Mouse (Mus musculus) adrenal gland, postnatal 4 days (tissue): ENCODE data around the gene Cdr2l. TPM values are rescaled to one million over a fixed set of nuclear protein-coding genes. Genes with fewer than 3 reads are reported as not detected.

ENCODE experiments used
- DNase-seq, 2 experiments: peaks; one replicate each; pipeline ENCODE4 v3.0.0; 2021 to 2022; ENCODE audit warnings: low spot score in 2 of 2, mixed read lengths in 2 of 2
- total RNA-seq, 2 experiments: library from RNA; stranded (reverse); gene quantifications; 2 replicates each; pipeline ENCODE4 v1.2.3; 2021

Gene Cdr2l
- total RNA-seq, 2 experiments from 2014 or later, result 44.3 to 47.4 TPM

DNA sequence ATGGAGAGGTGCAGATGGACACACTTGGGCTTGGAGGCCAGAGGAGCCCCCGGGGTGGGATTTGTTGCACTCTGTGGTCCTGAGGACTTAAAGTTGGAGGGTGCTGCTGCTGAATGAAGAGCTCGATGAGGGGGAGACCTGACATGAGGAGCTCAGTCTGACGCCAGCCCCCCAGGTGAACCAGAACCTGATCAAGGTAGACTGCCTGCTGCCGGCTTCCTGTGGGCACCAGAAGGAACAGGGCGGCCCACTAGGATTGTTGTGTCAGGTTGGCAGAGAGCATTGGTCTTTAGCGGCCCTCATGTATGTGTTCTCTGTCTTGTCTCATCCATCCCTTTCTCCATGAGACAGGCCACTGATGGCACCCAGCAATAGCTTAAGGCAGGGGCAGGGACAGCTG, 24.0 kb downstream of the Cdr2l start:
- no peak for DNase-seq

DNA sequence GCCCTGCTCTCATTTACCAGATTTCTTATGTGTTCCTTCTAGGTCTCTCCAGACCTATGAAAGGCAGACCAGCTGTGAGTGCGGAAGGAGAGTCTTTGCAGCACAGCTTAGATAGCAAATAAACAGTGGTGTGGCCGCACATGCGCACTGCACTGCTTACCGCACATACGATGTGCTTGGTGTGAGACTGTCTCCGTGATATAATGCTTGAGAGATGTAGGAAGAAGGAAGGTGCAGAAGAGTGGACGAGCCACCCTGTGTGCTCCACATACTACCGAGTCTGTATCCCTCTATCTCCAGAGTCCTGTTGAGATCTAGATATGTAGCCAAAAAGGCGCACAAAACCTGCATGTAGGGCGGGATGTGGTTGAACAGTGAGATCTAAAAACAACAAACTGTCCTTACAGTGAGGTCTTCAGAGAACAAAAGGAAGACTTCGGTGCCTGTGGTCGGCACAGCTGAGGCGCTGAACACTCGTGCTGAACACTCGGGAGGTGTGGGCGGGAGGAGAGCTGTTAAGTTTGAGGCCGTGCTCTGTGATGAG, 25.2 kb downstream of the Cdr2l start:
- no peak for DNase-seq

DNA sequence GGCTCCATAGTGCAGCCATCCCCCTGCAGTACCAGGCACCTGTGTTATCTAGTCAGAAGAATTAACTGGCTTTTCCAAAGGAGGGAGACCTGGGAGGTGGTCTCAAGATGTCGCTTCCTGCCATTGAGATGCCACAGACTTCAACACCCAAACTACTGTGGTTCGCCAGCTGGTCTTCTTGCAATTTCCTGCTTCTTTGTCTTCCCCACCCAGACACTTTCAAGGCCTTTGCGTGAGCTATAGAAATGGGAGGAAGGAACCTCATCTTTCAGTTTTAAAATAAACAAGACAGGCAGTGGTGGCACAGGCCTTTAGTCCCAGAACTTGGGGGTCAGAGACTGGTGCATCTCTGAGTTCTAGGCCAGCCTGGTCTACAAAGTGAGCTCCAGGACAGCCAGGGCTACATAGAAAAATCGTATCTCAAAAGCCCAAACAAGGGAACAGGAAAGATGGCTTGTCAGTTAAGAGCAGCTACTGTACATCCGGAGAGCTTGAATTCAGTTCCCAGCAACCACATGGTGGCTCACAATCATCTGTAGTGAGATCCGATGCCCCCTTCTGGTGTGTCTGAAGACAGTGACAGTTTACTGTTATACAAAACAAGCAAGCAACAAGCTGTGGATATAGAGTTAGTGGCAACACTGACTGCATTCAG, 26.7 kb downstream of the Cdr2l start:
- DNase-seq, result no peak

DNA sequence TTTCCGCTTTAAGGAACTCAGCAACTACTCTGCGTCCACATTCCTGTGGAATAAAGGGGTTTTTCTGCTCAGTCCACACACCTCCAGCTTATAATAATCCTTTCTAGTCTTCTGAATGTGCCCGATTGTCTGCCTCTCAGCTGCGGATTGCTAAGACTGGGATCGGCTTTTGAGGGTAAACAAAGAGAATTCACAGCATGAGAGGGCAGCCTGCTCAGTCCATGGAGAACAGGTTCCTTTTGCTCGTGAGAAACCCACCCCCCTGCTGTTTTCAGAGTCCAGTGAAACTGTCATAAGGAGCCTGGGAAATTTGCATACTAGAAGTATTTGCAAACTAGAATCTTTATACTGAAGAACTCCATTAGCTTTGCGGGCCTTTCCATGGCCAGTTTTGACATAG, 27.8 kb downstream of the Cdr2l start:
- no peak for DNase-seq

DNA sequence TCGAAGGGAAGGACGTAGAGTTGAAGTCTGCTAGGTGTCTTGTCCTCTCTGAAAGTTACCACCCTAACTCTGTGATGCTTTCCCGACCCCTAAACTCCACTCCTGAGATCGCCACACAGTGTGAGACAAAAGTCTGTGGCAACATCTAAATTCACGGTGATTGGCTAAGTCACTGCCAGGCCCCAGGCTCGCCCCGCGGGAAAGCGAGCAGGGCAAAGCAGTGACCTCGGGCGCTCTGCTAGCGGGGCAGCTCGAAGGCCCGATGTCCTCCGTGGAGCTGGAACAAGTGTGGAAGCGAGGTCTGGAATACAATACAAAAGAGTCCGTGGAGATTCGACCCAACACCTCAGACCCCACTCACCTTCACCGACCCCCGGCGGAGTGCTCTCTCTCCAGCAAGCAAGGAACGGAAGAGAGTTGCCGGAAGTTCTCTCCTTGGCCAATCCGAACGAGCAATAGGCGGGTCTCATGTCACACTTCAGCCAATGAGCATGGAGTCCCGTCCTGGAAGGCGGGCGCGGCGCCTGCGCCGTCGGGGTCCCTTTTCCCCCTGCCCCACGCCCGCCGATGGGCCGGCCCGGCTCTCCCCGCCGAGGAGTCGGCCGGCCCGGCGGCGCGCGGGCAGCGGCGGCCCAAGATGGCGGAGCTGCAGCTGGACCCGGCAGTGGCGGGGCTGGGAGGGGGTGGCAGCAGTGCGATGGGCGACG, 38.0 kb downstream of the Cdr2l start, which contains the start of the genes Atp5h and Kctd2:
Gene Atp5h, minus strand, starts transcription at position 432 of the 707 bp plus-strand sequence.
Gene Kctd2, plus strand, starts transcription at position 598 of the 707 bp plus-strand sequence.
- peak; percentile 86 to 92 for DNase-seq

DNA sequence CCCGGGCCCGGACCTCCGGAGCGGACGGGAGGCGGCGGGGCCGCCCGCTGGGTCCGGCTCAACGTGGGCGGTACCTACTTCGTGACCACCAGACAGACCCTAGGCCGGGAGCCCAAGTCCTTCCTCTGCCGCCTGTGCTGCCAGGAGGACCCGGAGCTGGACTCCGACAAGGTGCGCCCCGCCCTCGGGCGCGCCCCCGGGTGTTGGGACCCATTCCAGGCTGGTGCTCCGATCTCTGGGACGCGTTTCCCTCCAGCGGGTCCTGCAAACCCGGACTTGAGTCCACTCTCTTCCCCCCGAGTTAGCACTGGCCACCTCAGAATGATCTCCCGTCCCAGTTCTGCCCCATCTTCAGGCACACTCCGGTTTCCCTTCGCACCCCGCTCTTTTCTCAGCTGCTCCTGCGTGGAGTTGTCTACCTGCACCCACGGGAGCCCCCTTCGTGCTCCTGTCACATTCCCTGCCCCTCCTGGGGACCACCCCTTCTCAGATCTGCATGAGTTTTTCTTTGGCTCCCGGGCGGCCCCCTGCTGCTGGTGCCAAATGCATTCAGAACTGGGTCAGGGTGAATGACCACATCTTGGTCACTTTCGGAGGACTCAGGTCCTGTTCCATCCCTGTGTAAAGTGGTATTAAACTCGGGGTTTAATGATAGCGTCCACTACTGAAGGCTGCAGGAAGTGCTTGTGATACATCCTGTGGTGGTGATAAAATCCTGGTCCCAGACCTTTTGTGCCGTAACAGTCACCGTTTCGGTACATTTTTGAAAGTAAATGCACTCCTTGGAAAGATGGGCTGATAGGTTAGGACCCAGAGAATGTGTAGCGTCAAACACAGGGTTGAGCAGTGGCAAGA, 38.8 kb downstream of the Cdr2l start:
- peak; percentile 25 to 27 for DNase-seq

DNA sequence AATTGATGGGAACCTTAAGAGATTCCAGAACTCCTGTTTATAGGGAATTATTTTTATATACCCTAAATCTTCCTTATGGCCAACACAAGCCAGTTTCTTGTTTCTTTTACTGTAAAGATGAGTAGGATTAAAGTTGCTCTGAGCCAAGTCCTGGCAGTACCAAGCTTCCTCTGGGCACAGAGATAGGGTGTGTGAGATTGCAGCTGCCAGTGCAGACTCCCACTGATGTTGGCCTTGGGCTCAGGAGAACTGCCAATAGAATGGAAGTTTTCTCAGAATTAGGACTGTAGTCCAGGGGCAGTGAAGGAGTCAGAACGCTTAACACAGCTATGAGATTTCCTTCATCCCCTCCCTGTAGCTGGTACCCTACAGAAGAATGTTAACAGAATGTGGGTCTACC, 39.6 kb downstream of the Cdr2l start:
- no peak for DNase-seq

DNA sequence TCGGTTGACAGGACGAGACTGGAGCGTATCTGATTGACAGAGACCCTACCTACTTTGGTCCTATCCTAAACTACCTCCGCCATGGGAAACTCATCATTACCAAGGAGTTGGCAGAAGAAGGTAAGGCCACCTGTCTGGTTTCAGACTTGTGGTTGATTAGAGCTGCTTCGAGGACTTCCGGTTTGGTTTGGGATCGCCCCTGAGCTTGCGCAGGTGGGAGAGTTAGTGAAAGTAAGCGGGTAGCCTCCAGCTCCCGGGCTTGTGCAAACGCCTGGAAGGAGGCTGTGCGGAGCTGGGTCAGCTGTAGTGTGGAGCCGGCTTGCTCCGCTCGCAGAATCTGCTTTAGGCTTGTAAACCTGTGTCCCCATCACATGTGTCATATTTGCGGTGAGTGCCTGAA, 40.3 kb downstream of the Cdr2l start:
- DNase-seq, result no peak

DNA sequence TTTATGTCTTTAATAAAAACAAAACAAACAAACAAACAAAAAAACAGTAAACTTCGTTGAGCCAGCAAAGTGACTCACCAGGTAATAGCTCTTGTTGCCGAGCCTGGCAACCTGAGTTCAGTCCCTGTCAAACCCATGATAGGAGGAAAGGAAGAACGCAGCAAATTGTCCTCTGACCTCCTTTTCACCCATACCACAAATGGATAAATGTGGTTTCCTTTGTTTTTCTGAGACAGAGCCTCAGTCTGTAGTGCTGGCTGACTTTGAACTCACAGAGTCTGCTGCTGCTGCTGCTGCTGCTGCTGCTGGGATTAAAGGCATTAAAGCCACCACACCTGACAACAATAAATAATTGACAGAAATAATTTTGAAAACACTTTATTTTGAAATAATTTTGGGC, 41.4 kb downstream of the Cdr2l start:
- DNase-seq, result no peak

DNA sequence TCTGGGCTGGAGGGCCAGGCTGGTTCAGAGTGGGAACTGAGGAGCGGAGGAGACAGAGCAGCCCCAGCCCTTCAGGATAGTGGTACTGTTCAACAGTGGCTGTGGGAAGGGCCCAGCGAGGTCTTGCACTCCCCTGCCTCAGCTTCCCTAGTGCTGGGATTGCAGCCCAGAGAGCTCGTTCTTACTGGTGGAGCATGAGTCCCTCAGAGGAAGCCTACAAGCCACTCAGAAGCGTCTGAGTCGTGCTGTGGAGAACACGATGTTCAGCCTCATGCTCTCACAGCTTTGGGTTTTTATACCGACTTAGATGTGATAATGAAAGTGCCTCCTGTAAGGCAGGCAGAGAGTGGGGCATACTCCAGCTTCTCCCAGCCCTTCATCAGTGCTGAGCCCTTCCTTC, 43.0 kb downstream of the Cdr2l start:
- DNase-seq, result no peak

DNA sequence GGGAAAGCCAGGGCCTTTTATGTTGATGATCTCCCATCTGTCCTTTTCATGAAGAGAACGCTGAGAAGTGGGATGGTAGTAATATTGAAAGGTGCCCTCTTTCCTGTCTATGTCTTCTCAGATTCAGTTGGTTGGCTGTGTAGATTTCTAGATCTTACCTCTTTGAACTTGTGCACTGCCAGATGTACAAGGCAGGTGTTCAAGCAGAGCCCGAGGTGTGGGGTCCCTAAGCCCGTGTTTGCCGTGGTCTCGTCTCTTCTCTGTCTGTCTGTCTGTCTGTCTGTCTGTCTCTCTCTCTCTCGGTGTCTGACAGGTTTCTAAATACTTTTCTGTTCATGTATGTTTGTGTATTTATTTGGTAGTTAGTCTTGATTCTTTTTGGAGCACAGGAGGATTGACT, 44.0 kb downstream of the Cdr2l start:
- DNase-seq, result no peak

DNA sequence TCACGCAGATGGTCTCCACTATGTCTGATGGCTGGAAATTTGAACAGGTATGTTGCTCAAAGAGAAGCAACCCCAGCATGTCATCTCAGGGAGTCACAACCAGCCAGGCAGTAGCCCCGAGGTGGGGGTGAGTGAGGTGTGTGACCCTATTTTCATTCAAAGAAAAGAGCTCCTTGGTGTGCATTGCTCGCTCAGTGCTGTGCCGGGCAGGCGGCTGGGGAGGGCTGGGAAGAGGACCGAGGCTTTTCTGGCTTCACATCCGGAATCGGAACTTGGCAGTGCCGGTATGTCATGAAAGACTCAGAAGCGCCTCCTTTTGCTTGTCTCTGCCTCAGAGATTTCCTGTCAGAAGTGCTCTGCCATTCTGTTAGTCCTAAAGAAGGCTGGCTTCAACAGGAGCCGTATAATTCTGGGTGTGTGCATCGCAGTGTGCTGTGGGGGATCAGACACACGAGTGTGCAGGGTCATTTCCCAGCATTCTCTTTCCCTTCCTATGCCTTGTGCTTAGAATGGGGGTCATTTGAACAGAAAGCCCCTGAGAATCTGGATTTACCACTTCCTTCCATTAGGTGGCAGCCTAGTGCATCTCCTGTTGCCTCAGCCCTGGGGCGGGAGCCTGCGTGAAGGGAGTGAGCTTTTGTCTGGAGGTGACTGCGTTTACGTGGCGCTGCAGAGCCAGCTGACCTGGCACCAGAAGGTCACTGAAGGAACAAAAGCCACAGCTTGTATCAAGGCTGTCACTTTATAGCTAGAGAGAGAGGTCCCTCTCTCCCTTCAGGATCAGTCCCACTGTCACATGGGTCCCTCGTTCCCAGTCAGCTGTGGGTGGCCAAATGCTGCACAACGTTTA, 46.0 kb downstream of the Cdr2l start:
- peak in 1 of 2 experiments; percentile 49 for DNase-seq

DNA sequence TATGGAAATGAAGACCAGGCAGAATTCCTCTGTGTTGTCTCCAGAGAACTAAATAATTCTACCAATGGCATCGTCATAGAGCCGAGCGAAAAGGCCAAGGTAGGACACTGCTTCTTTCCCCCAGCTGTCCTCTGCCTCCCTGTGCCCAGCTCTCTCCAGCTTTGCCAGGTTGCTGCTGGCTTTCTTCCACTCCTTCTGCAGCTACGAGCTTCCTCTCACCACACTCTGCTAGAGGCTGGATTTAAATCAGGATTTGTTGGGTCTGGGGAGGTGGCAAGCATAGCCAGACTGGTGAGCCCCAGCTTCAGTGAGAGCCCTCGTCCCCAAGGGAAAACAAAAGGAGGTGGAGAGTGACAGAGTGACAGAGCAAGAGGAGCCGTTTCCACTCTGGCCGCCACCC, 47.6 kb downstream of the Cdr2l start:
- no peak for DNase-seq

DNA sequence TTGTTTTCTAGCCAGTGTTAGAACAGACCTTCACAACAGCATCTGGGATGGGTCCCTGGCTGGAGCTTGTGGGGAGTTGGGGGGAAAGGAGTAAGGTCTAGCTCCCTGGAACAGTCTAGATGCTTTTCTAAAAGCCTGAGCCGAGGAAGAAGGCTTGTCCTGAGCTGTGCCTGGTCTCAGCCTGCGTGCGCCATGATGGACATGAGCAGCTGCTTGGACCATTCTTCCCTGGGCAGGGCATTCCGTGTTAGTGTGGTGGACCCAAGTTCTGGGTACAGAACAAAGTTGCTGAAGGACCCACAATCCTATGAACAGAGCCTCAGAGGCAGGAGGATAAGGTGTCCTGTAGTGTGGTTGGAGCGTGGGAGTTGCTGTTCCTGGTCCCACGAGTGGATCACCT, 48.8 kb downstream of the Cdr2l start:
- DNase-seq, result no peak

DNA sequence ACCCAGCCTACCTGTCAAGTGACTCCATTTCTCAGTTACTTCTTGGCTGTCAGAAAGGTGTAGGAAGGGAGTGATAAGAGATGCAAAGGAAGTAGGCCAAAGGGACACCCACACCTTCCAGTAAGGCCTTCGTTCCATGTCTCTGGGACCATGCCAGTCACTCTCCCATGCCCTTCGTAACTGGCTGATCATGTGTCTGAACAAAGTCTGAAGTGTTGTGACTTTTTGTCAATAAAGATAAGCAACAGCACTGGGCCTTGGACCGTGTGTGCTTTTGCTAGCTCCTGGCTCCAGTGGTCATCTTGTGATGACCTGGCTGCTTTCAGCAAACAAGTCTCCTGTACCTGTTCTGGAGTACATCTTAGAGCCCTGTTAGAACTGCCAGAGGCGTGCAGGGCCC, 51.1 kb downstream of the Cdr2l start:
- no peak for DNase-seq

DNA sequence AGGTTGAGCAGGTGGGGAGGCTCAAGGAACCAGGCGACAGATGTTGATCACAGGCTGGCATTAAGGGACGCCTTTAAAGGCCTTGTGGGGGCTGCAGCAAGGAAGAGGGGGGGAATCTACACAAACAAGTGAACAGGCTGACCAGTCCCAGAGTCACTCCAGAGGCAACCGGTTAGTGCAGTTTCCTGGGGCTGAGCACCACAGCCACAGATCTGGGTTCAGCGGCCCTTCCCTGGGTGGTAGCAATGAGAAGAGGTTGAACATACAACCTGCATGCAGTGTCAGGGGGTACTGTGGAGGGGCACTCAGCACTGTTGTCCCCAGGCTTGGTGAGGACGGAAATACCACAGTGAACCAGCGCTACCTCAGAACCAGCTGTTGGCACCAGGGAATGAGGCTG, 51.6 kb downstream of the Cdr2l start:
- DNase-seq, result no peak

DNA sequence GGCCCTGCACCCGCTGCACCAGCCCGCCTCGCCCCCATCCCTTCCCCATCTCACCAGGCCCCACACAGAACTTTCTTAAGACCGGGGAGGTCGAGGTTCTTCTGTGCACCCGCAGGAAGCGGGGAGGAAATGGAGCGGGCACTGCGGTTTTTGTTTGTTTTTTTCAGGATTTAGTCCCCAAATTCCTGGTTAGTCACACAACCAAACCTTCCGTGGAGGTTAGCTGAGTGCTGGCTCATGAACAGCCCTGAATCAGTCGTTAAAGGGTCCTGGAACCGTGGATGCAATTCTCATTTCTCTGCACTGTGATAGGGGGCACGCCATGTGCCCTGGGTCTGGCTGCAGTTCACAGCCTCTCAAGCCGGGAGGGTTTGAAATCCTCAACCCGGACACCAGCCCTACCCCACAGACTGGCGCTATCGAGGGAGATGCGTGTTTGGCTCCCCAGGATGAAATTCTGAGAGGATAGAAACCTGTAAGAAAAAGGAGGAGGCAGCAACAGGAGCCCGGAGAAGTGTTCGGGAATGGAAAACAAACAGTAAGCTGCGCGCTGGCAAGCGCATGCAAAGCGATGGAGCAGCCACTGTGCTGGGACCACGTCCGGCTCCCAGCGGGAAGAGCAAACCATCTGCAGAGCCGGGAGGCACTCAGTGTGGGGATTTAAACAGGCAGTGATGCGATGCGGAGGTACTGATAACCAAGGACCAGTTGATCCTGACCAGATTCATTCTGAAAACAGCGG, 54.1 kb downstream of the Cdr2l start:
- no peak for DNase-seq

DNA sequence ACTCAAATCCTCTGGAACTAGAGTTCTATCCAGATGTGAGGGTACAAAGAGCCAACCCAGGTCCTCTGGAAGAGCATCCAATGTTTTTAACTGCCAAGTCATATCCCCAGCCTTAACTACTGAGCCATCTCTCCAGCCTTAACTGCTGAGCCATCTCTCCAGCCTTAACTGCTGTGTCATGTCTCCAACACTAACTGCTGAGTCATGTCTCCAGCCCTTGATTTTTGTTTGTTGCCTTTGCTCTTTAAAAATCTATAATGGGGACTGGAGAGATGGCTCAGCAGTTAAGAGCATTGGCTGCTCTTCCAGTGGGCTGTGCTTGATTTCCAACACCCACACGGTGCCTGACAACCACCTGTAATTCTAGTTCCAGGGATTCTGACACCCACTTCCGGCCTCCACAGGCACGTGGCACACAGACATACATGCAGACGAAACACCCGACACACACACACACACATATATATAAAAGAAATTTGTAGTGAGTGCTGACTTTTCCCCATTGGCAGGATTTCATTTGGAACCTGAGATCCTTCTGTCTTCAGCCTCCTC, 55.9 kb downstream of the Cdr2l start:
- no peak for DNase-seq

DNA sequence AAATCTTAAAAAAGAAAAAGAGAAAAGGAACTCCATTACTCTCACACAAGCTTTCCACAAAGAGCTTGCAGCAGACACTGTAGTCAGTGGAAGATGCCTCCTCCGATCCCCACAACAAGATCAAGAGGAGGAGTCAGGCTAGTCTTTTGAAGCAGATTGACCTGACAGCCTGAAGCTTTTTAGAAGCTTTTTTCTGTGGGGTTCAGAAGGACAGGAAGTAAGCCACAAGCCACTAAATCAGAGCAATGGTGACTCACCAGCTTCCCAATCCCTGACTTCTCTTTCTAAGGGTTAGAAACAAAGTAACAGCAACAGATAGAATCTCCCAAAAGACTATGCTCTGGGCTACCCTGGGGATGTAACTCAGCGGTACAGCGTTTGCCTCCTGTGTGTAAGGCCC, 57.6 kb downstream of the Cdr2l start:
- DNase-seq, result no peak
